Mouse (Mus musculus): ENCODE results near the gene Ccdc85c. TPM values are rescaled to one million over a fixed set of nuclear protein-coding genes. Genes with fewer than 3 reads are reported as not detected.

Ccdc85c gene
- polyA plus RNA-seq, 1 experiment: 6.6 TPM

GRCm38 (mm10) chr12:108251034-108251792 lies 24.0 kb downstream of the Ccdc85c start:
- Histone ChIP-seq H3K79me2 (ENCODE audit: control insufficient read depth, insufficient read depth) (no peaks in the 10 kb centered on the region), H3K4me3 (no peak overlapping the region), H3ac (ENCODE audit: control insufficient read depth, insufficient read length) (no peak overlapping the region), H3K36me3 (ENCODE audit: control insufficient read depth, insufficient read depth) (no peaks in the 10 kb centered on the region), H3K4me2 (ENCODE audit: low read depth) (no peak overlapping the region), H3K27me3 (ENCODE audit: control insufficient read depth, insufficient read depth, insufficient read length) (no peaks in the 10 kb centered on the region)
- TF ChIP-seq POLR2AphosphoS2 (IDR thresholded peaks at IDR 0.05; ENCODE audit: insufficient read length, low read depth) (no peak), E2F4 (IDR thresholded peaks at IDR 0.05; ENCODE audit: insufficient read depth) (no peak), TCF3 (IDR thresholded peaks at IDR 0.05; ENCODE audit: insufficient read length, low read depth) (no peak), MYOD1 (IDR thresholded peaks at IDR 0.05; ENCODE audit: control insufficient read depth in 1 of 3, insufficient read length in 2 of 3, low read depth in 2 of 3) (peak in 2 of 3 experiments; percentile 83 to 84), MYOG (IDR thresholded peaks at IDR 0.05; ENCODE audit: control insufficient read depth in 1 of 3, insufficient read depth in 1 of 3, insufficient read length in 2 of 3, low read depth in 2 of 3) (peak; percentile 27 to 94 (median 94))

- Histone ChIP-seq H3K27me3 (ENCODE audit: control insufficient read depth, insufficient read depth, insufficient read length) (no peaks in the 10 kb centered on the region), H3K4me3 (no peak overlapping the region), H3K4me2 (ENCODE audit: low read depth) (no peak overlapping the region), H3ac (ENCODE audit: control insufficient read depth, insufficient read length) (no peak overlapping the region), H3K36me3 (ENCODE audit: control insufficient read depth, insufficient read depth) (no peaks in the 10 kb centered on the region), H3K79me2 (ENCODE audit: control insufficient read depth, insufficient read depth) (no peaks in the 10 kb centered on the region)
- no peak for TF ChIP-seq MAX (IDR thresholded peaks at IDR 0.05; ENCODE audit: low read depth)
- no peak for TF ChIP-seq REST (IDR thresholded peaks at IDR 0.05; ENCODE audit: insufficient read depth, insufficient read length)
- no peak for TF ChIP-seq MYOG (IDR thresholded peaks at IDR 0.05; ENCODE audit: control insufficient read depth in 1 of 3, insufficient read depth in 1 of 3, insufficient read length in 2 of 3, low read depth in 2 of 3)
- no peak for TF ChIP-seq TCF12 (IDR thresholded peaks at IDR 0.05; ENCODE audit: insufficient read depth, poor library complexity, severe bottlenecking)
- no peak for TF ChIP-seq SRF (IDR thresholded peaks at IDR 0.05; ENCODE audit: control insufficient read depth, insufficient read length, low read depth)
- no peak for TF ChIP-seq TCF3 (IDR thresholded peaks at IDR 0.05; ENCODE audit: insufficient read length, low read depth)
- no peak for TF ChIP-seq POLR2AphosphoS2 (IDR thresholded peaks at IDR 0.05; ENCODE audit: insufficient read length, low read depth)
Observed at GRCm38 (mm10) chr12:108249522-108249921, 25.7 kb downstream of the Ccdc85c start.

- H3ac ChIP-seq (ENCODE audit: control insufficient read depth, insufficient read length): no peak overlapping the region
- TF ChIP-seq REST (IDR thresholded peaks at IDR 0.05; ENCODE audit: insufficient read depth, insufficient read length) (no peak), POLR2A (IDR thresholded peaks at IDR 0.05; ENCODE audit: insufficient read length, low read depth) (no peak), E2F4 (IDR thresholded peaks at IDR 0.05; ENCODE audit: insufficient read depth) (no peak), MYOD1 (IDR thresholded peaks at IDR 0.05; ENCODE audit: control insufficient read depth in 1 of 3, insufficient read length in 2 of 3, low read depth in 2 of 3) (no peak), SRF (IDR thresholded peaks at IDR 0.05; ENCODE audit: control insufficient read depth, insufficient read length, low read depth) (no peak), CEBPB (IDR thresholded peaks at IDR 0.05; ENCODE audit: insufficient read depth, poor library complexity, severe bottlenecking) (no peak), MYOG (IDR thresholded peaks at IDR 0.05; ENCODE audit: control insufficient read depth in 1 of 3, insufficient read depth in 1 of 3, insufficient read length in 2 of 3, low read depth in 2 of 3) (no peak), MAX (IDR thresholded peaks at IDR 0.05; ENCODE audit: low read depth) (no peak), TCF12 (IDR thresholded peaks at IDR 0.05; ENCODE audit: insufficient read depth, poor library complexity, severe bottlenecking) (no peak), USF1 (IDR thresholded peaks at IDR 0.05; ENCODE audit: low read depth) (no peak), TCF3 (IDR thresholded peaks at IDR 0.05; ENCODE audit: insufficient read length, low read depth) (no peak), POLR2AphosphoS2 (IDR thresholded peaks at IDR 0.05; ENCODE audit: insufficient read length, low read depth) (no peak)
- no peaks in the 10 kb centered on the region for H3K36me3 ChIP-seq (ENCODE audit: control insufficient read depth, insufficient read depth)
- no peaks in the 10 kb centered on the region for H3K27me3 ChIP-seq (ENCODE audit: control insufficient read depth, insufficient read depth, insufficient read length)
- H3K79me2 ChIP-seq (ENCODE audit: control insufficient read depth, insufficient read depth): no peaks in the 10 kb centered on the region
- H3K4me2 ChIP-seq (ENCODE audit: low read depth): no peak overlapping the region
- no peak overlapping the region for H3K4me3 ChIP-seq
Observed at GRCm38 (mm10) chr12:108249019-108249418, 26.2 kb downstream of the Ccdc85c start.

- H3K4me2 ChIP-seq (ENCODE audit: low read depth): no peak overlapping the region
- peaks cover 6% of the 10 kb centered on the region for H3K27me3 ChIP-seq (ENCODE audit: control insufficient read depth, insufficient read depth, insufficient read length)
- TF ChIP-seq MAX (IDR thresholded peaks at IDR 0.05; ENCODE audit: low read depth) (no peak), REST (IDR thresholded peaks at IDR 0.05; ENCODE audit: insufficient read depth, insufficient read length) (no peak), SRF (IDR thresholded peaks at IDR 0.05; ENCODE audit: control insufficient read depth, insufficient read length, low read depth) (no peak), TCF3 (IDR thresholded peaks at IDR 0.05; ENCODE audit: insufficient read length, low read depth) (no peak), E2F4 (IDR thresholded peaks at IDR 0.05; ENCODE audit: insufficient read depth) (no peak), USF1 (IDR thresholded peaks at IDR 0.05; ENCODE audit: low read depth) (no peak), TCF12 (IDR thresholded peaks at IDR 0.05; ENCODE audit: insufficient read depth, poor library complexity, severe bottlenecking) (no peak), MYOG (IDR thresholded peaks at IDR 0.05; ENCODE audit: control insufficient read depth in 1 of 3, insufficient read depth in 1 of 3, insufficient read length in 2 of 3, low read depth in 2 of 3) (no peak), POLR2A (IDR thresholded peaks at IDR 0.05; ENCODE audit: insufficient read length, low read depth) (no peak), MYOD1 (IDR thresholded peaks at IDR 0.05; ENCODE audit: control insufficient read depth in 1 of 3, insufficient read length in 2 of 3, low read depth in 2 of 3) (no peak)
- no peaks in the 10 kb centered on the region for H3K36me3 ChIP-seq (ENCODE audit: control insufficient read depth, insufficient read depth)
- no peak overlapping the region for H3ac ChIP-seq (ENCODE audit: control insufficient read depth, insufficient read length)
- no peaks in the 10 kb centered on the region for H3K79me2 ChIP-seq (ENCODE audit: control insufficient read depth, insufficient read depth)
- no peak overlapping the region for H3K4me3 ChIP-seq
Observed at GRCm38 (mm10) chr12:108246759-108247500, 28.3 kb downstream of the Ccdc85c start.

All from myocyte (in vitro differentiated cells).